Mouse (Mus musculus) limb, embryonic 12.5 days (tissue): Measurements from ENCODE around the gene Hist1h1e. TPM values are rescaled to one million over a fixed set of nuclear protein-coding genes. Genes with fewer than 3 reads are reported as not detected.

ENCODE experiments used
- ATAC-seq: fragments of 200-750 bp; cut with Nextera tagmentation; 2 replicates; pipeline ENCODE4 v1.8.0; 2017; ENCODE audit warnings: low read depth, moderate TSS enrichment; ENCODE audit not compliant: insufficient number of reproducible peaks, insufficient read depth, low FRiP score, low TSS enrichment
- H3K27ac ChIP-seq: fragments of 300-500 bp; sonication (generic); 2 replicates; pipeline ENCODE4 v1.5.1; 2016; ENCODE audit warnings: mild to moderate bottlenecking, moderate library complexity
- H3K27me3 ChIP-seq: fragments of 300-500 bp; sonication (generic); 2 replicates; pipeline ENCODE4 v1.6.1; 2016; ENCODE audit warnings: mild to moderate bottlenecking, moderate library complexity
- H3K36me3 ChIP-seq: fragments of 300-500 bp; sonication (generic); 2 replicates; pipeline ENCODE4 v1.6.1; 2016; ENCODE audit warnings: mild to moderate bottlenecking, moderate library complexity
- H3K4me1 ChIP-seq: fragments of 300-500 bp; sonication (generic); replicated peaks from 2 replicates; pipeline ENCODE4 v1.6.1; 2016
- H3K4me2 ChIP-seq: fragments of 300-500 bp; sonication (generic); 2 replicates; pipeline ENCODE4 v1.6.1; 2016; ENCODE audit warnings: mild to moderate bottlenecking, moderate library complexity
- H3K4me3 ChIP-seq: fragments of 300-500 bp; sonication (generic); replicated peaks from 2 replicates; pipeline ENCODE4 v1.5.1; 2016; ENCODE audit warnings: mild to moderate bottlenecking
- H3K9ac ChIP-seq: fragments of 300-500 bp; sonication (generic); replicated peaks from 2 replicates; pipeline ENCODE4 v1.6.1; 2016; ENCODE audit warnings: mild to moderate bottlenecking, moderate library complexity
- H3K9me3 ChIP-seq: fragments of 300-500 bp; sonication (generic); 2 replicates; pipeline ENCODE4 v1.6.1; 2016; ENCODE audit warnings: mild to moderate bottlenecking, moderate library complexity
- whole genome bisulfite sequencing: fragments of 180-500 bp; shearing (Covaris S2); methylation state at CpG from one replicate; pipeline ENCODE4 v1.1.7; 2016; 5-methylcytosine and 5-hydroxymethylcytosine counted together
- microRNA-seq: library from miRNA; unstranded; fragments of <30 nt; microRNA quantifications from one replicate; pipeline ENCODE4, GENCODE M21; 2017
- polyA plus RNA-seq: library from polyadenylated mRNA; unstranded; fragments of >200 nt; fragmentation: Nextera tagmentation; extraction: Ambion mirVana; gene quantifications from 2 replicates; pipeline ENCODE4 v1.2.1, GENCODE M21; 2016

Gene Hist1h1e
- polyA plus RNA-seq, 1 experiment from 2014 or later, result 30.8 TPM

DNA sequence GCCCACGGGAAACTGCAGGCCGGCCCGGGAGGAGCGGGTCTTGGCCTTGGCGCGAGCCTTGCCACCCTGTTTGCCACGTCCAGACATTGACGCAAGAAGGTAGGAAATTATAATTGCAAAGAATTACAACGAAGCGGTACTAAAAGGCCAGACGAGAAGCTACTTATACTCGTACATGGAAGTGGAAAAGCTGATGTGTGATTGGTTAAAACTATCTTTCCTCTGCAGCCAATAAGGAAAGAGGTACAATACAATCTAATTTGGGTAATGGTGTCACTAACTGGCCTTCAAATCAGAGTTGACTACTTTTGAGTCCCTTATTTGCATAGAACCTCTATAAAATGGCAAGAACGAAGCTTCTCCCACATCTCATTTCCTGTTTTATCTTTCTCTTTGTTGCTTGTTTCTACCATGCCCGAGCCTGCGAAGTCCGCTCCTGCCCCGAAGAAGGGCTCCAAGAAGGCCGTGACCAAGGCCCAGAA lies 51.3 kb downstream of the Hist1h1e start, which contains the start of the genes Hist1h2ae and Hist1h2bg:
Hist1h2ae (minus strand) TSS at position 199 of the 482 bp plus-strand sequence.
Hist1h2bg (plus strand) TSS at position 375 of the 482 bp plus-strand sequence.
- Histone ChIP-seq H3K36me3 (no peaks in the 10 kb centered on the region), H3K27ac (peak within 1 kb of the TSS; percentile 97), H3K27me3 (no peaks in the 10 kb centered on the region), H3K4me2 (peak within 1 kb of the TSS; percentile 75), H3K4me3 (peak within 1 kb of the TSS; percentile 47), H3K9me3 (no peaks in the 10 kb centered on the region), H3K4me1 (peaks cover 5% of the 10 kb centered on the region; the same call in 1 of the 2 replicates), H3K9ac (peak within 1 kb of the TSS; percentile 84)
- WGBS, result 0% methylated on average over 18 of the region's 18 CpGs
- peak; percentile 88 for ATAC-seq

Small RNAs within 50 kb of the gene (microRNA-seq; reads per million reads assigned to microRNA genes)
- gene Gm44359, result not detected
- gene Gm44394, result not detected

Other genes with a start within 250 kb of the Hist1h1e start
- 14.4 and 15.2 TPM in 2 replicates for gene Abt1, start 198.7 kb downstream of the Hist1h1e start, polyA plus RNA-seq
- 0.10 and 0.12 TPM in 2 replicates for gene Btn1a1, start 156.7 kb downstream of the Hist1h1e start, polyA plus RNA-seq
- gene Btn2a2, start 133.7 kb downstream of the Hist1h1e start, polyA plus RNA-seq, result 1.8 and 1.9 TPM in 2 replicates
- gene Hist1h4h, start 91.5 kb downstream of the Hist1h1e start, polyA plus RNA-seq, result 6.0 and 9.0 TPM in 2 replicates
- gene Hist1h2af, start 88.7 kb downstream of the Hist1h1e start, polyA plus RNA-seq, result 9.8 and 16.3 TPM in 2 replicates
- gene Hist1h3g, start 87.1 kb downstream of the Hist1h1e start, polyA plus RNA-seq, result 10.5 and 17.3 TPM in 2 replicates
- gene Hist1h2bh, start 79.2 kb downstream of the Hist1h1e start, polyA plus RNA-seq, result 1.4 TPM in 2 replicates
- gene Hist1h3f, start 78.5 kb downstream of the Hist1h1e start, polyA plus RNA-seq, result 2.1 and 3.2 TPM in 2 replicates
- 2.7 and 3.6 TPM in 2 replicates for gene Hist1h4f, start 70.9 kb downstream of the Hist1h1e start, polyA plus RNA-seq
- gene Hist1h1d, start 69.3 kb downstream of the Hist1h1e start, polyA plus RNA-seq, result 0.58 and 0.80 TPM in 2 replicates
- gene Hist1h3e, start 60.2 kb downstream of the Hist1h1e start, polyA plus RNA-seq, result 11.1 and 12.8 TPM in 2 replicates
- 153 and 213 TPM in 2 replicates for gene Hist1h2ae, start 51.3 kb downstream of the Hist1h1e start, polyA plus RNA-seq
- 16.5 and 25.4 TPM in 2 replicates for gene Hist1h2bg, start 51.2 kb downstream of the Hist1h1e start, polyA plus RNA-seq
- gene Hist1h2bf, start 48.4 kb downstream of the Hist1h1e start, polyA plus RNA-seq, result 12.5 and 21.2 TPM in 2 replicates
- 1.9 and 2.7 TPM in 2 replicates for gene Hist1h2ad, start 48.2 kb downstream of the Hist1h1e start, polyA plus RNA-seq
- gene Hist1h3d, start 46.8 kb downstream of the Hist1h1e start, polyA plus RNA-seq, result 9.5 and 11.3 TPM in 2 replicates
- 139 and 158 TPM in 2 replicates for gene Hist1h4d, start 41.0 kb downstream of the Hist1h1e start, polyA plus RNA-seq
- 2.2 and 3.7 TPM in 2 replicates for gene Hist1h2be, start 1.4 kb downstream of the Hist1h1e start, polyA plus RNA-seq
- 1.1 and 1.3 TPM in 2 replicates for gene Hist1h2ac, start 61.4 kb upstream of the Hist1h1e start, polyA plus RNA-seq
- gene Hist1h2bc, start 61.6 kb upstream of the Hist1h1e start, polyA plus RNA-seq, result 29.3 and 33.7 TPM in 2 replicates
- not detected in 2 replicates for gene Hist1h1t, start 73.3 kb upstream of the Hist1h1e start, polyA plus RNA-seq
- 13.4 and 18.4 TPM in 2 replicates for gene Hist1h4c, start 75.9 kb upstream of the Hist1h1e start, polyA plus RNA-seq
- gene Hfe, start 88.3 kb upstream of the Hist1h1e start, polyA plus RNA-seq, result 3.8 and 4.2 TPM in 2 replicates
- gene Hist1h1c, start 116.2 kb upstream of the Hist1h1e start, polyA plus RNA-seq, result 20.1 and 21.4 TPM in 2 replicates
- 20.7 and 22.1 TPM in 2 replicates for gene Hist1h3c, start 123.0 kb upstream of the Hist1h1e start, polyA plus RNA-seq
- 6.3 and 6.7 TPM in 2 replicates for gene Hist1h2bb, start 124.2 kb upstream of the Hist1h1e start, polyA plus RNA-seq
- gene Hist1h2ab, start 128.6 kb upstream of the Hist1h1e start, polyA plus RNA-seq, result 77.8 and 92.9 TPM in 2 replicates
- gene Hist1h3b, start 129.7 kb upstream of the Hist1h1e start, polyA plus RNA-seq, result 17.7 and 30.1 TPM in 2 replicates
- 9.1 and 10.7 TPM in 2 replicates for gene Hist1h4b, start 134.5 kb upstream of the Hist1h1e start, polyA plus RNA-seq
- 1.2 and 1.4 TPM in 2 replicates for gene Hist1h4a, start 138.7 kb upstream of the Hist1h1e start, polyA plus RNA-seq
- 11.9 and 12.8 TPM in 2 replicates for gene Hist1h3a, start 139.8 kb upstream of the Hist1h1e start, polyA plus RNA-seq
- gene Hist1h1a, start 141.1 kb upstream of the Hist1h1e start, polyA plus RNA-seq, result 6.3 and 7.4 TPM in 2 replicates
- gene Trim38, start 147.4 kb upstream of the Hist1h1e start, polyA plus RNA-seq, result 0.16 TPM in 1 of 2 replicates, not detected in the other
- gene Slc17a2, start 184.4 kb upstream of the Hist1h1e start, polyA plus RNA-seq, result not detected in 2 replicates
- 0.06 TPM in 1 of 2 replicates, not detected in the other for gene Slc17a3, start 216.9 kb upstream of the Hist1h1e start, polyA plus RNA-seq
- gene Slc17a1, start 245.2 kb upstream of the Hist1h1e start, polyA plus RNA-seq, result not detected in 2 replicates